Mouse (Mus musculus) heart, embryonic 16.5 days (tissue): Measurements from ENCODE around the gene Ptprm. TPM values are rescaled to one million over a fixed set of nuclear protein-coding genes. Genes with fewer than 3 reads are reported as not detected.

ENCODE experiments used
- ATAC-seq: fragments of 200-750 bp; cut with Nextera tagmentation; replicated peaks from 2 replicates; pipeline ENCODE4 v1.8.0; 2017; ENCODE audit warnings: moderate number of reproducible peaks; ENCODE audit not compliant: insufficient read depth, low FRiP score; ENCODE audit errors: extremely low read depth
- H3K27ac ChIP-seq: fragments of 300-500 bp; sonication (generic); 2 replicates; pipeline ENCODE4 v1.5.1; 2014; ENCODE audit warnings: mild to moderate bottlenecking, low read length, control low read depth, moderate library complexity
- H3K27me3 ChIP-seq: fragments of 300-500 bp; sonication (generic); 2 replicates; pipeline ENCODE4 v1.6.1; 2014; ENCODE audit warnings: low read length, mixed read lengths; ENCODE audit not compliant: control insufficient read depth, insufficient read depth
- H3K36me3 ChIP-seq: fragments of 300-500 bp; sonication (generic); 2 replicates; pipeline ENCODE4 v1.6.1; 2014; ENCODE audit not compliant: control insufficient read depth, insufficient read depth
- H3K4me1 ChIP-seq: fragments of 300-500 bp; sonication (generic); 2 replicates; pipeline ENCODE4 v1.6.1; 2014; ENCODE audit warnings: low read length, mixed read lengths; ENCODE audit not compliant: control insufficient read depth, insufficient read depth
- H3K4me2 ChIP-seq: fragments of 300-500 bp; sonication (generic); 2 replicates; pipeline ENCODE4 v1.6.1; 2014; ENCODE audit warnings: low read depth, mild to moderate bottlenecking, control low read depth, low read length
- H3K4me3 ChIP-seq: fragments of 300-500 bp; sonication (generic); 2 replicates; pipeline ENCODE4 v1.5.1; 2014; ENCODE audit warnings: mild to moderate bottlenecking, control low read depth, low read length
- H3K9ac ChIP-seq: fragments of 300-500 bp; sonication (generic); 2 replicates; pipeline ENCODE4 v1.6.1; 2014; ENCODE audit warnings: low read length, control low read depth
- H3K9me3 ChIP-seq: fragments of 300-500 bp; sonication (generic); replicated peaks from 2 replicates; pipeline ENCODE4 v1.6.1; 2016; ENCODE audit warnings: low read length; ENCODE audit not compliant: control insufficient read depth
- WGBS: fragments of 180-500 bp; shearing (Covaris S2); extraction: QIAGEN DNeasy Blood & Tissue Kit; methylation state at CpG from one replicate; pipeline ENCODE4 v1.1.7; 2014; 5-methylcytosine and 5-hydroxymethylcytosine counted together
- polyA plus RNA-seq: library from polyadenylated mRNA; unstranded; fragments of >200 nt; fragmentation: Nextera tagmentation; extraction: Ambion mirVana; gene quantifications from 2 replicates; pipeline ENCODE4 v1.2.1, GENCODE M21; 2015

The Ptprm gene
- polyA plus RNA-seq, 1 experiment from 2014 or later: 12.8 TPM

- H3K4me1 ChIP-seq: no peaks in the 10 kb centered on the region
- no peaks in the 10 kb centered on the region for H3K36me3 ChIP-seq
- H3K4me3 ChIP-seq: no peak overlapping the region
- ATAC-seq: no peak
- H3K9ac ChIP-seq: no peak overlapping the region
- 64% methylated on average over 13 of the region's 13 CpGs for WGBS
- H3K27ac ChIP-seq: no peak overlapping the region
- no peaks in the 10 kb centered on the region for H3K9me3 ChIP-seq
- no peak overlapping the region for H3K4me2 ChIP-seq
- no peaks in the 10 kb centered on the region for H3K27me3 ChIP-seq
Measured at GRCm38 (mm10) chr17:66891067-66891862, 463.0 kb downstream of the Ptprm start.

DNA sequence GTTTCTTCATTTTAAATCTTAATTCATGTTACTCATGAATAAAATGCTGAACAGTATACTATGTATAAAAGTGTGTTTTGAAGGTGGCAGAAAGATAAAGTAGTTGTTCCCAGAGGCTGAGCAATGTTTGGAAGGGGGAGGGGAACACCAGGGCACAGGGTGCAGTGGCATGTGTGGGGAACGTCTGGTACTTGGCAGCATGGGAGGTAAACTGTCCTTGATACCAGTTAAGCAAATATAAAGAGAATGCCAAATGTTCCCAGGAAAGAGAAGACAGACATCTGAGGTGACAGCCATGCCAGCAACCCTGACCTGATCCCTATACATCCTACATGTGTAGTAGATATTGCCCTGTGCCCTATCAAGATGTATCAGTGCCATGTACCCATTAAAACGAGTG lies 472.0 kb downstream of the Ptprm start:
- H3K9me3 ChIP-seq: no peaks in the 10 kb centered on the region
- 46% methylated on average over 2 of the region's 2 CpGs for WGBS
- no peak for ATAC-seq
- no peak overlapping the region for H3K27ac ChIP-seq
- no peaks in the 10 kb centered on the region for H3K4me1 ChIP-seq
- no peaks in the 10 kb centered on the region for H3K36me3 ChIP-seq
- H3K4me3 ChIP-seq: no peak overlapping the region
- H3K27me3 ChIP-seq: no peaks in the 10 kb centered on the region
- H3K4me2 ChIP-seq: no peak overlapping the region
- no peak overlapping the region for H3K9ac ChIP-seq

DNA sequence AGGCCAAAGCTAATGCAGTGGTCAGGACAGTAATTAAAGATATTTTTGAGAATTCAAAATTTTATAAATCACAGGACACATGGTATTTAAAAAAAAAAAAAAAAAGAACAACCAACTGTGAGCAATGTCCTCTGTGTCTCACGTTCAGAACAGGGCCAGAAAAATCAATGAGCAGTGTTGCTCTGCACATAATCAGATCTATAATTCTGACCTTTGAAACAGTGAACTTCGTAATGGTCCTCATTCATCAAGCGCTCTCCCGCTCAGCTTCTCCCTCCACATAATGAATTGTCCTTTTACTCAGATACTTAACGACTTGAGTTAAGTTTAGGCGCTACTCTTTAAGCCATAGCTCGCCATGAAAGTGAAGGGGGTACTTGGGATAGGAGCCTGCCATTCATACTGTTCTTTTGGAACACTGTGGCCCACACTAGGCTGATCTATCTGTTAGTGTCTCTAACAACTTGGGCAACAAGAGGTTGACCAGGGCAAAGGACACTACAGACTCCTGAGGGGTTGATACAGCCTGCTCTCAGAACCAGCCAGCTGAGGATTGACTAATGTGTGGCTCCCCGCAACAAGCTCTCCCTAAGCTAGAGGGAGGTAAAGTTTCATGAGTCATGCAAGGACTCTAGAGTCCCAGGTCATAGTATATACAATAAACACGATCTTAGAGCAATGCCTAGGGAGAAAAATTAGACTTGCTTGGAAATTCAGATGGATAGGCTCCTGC lies 473.1 kb downstream of the Ptprm start:
- H3K9me3 ChIP-seq: no peaks in the 10 kb centered on the region
- H3K4me3 ChIP-seq: no peak overlapping the region
- no peaks in the 10 kb centered on the region for H3K4me1 ChIP-seq
- no peak overlapping the region for H3K27ac ChIP-seq
- H3K9ac ChIP-seq: no peak overlapping the region
- H3K4me2 ChIP-seq: no peak overlapping the region
- WGBS: 85% methylated on average over 9 of the region's 9 CpGs
- H3K27me3 ChIP-seq: no peaks in the 10 kb centered on the region
- ATAC-seq: no peak
- no peaks in the 10 kb centered on the region for H3K36me3 ChIP-seq

- H3K9me3 ChIP-seq: no peaks in the 10 kb centered on the region
- WGBS: 63% methylated on average over 2 of the region's 2 CpGs
- no peaks in the 10 kb centered on the region for H3K27me3 ChIP-seq
- no peak for ATAC-seq
- no peaks in the 10 kb centered on the region for H3K36me3 ChIP-seq
- no peaks in the 10 kb centered on the region for H3K4me1 ChIP-seq
- H3K4me3 ChIP-seq: no peak overlapping the region
- no peak overlapping the region for H3K9ac ChIP-seq
- no peak overlapping the region for H3K4me2 ChIP-seq
- H3K27ac ChIP-seq: no peak overlapping the region
Measured at GRCm38 (mm10) chr17:66879151-66879550, 475.1 kb downstream of the Ptprm start.

DNA sequence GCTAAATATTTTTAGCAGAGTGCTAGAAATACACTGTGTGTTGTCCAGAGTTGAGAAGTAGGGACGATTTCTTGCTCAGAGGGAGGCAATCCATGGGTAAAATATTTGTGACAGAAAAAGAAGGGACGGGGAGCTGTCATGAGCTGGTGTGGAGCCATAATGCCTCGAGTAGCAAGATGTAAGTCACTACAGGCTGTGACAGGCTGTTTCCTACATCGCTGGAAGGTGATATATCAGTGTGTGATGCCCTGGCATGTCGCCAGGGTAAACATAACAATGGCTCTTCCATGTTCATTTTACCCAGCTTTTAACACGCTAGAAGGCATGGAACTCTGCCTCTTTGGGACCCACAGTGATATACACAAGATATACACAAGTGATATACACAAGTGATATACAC lies 476.7 kb downstream of the Ptprm start:
- Histone ChIP-seq H3K27me3 (no peaks in the 10 kb centered on the region), H3K4me1 (no peaks in the 10 kb centered on the region), H3K4me3 (no peak overlapping the region), H3K9me3 (no peaks in the 10 kb centered on the region), H3K27ac (no peak overlapping the region), H3K4me2 (no peak overlapping the region), H3K9ac (no peak overlapping the region), H3K36me3 (no peaks in the 10 kb centered on the region)
- no peak for ATAC-seq
- 54% methylated on average over 6 of the region's 6 CpGs for WGBS

DNA sequence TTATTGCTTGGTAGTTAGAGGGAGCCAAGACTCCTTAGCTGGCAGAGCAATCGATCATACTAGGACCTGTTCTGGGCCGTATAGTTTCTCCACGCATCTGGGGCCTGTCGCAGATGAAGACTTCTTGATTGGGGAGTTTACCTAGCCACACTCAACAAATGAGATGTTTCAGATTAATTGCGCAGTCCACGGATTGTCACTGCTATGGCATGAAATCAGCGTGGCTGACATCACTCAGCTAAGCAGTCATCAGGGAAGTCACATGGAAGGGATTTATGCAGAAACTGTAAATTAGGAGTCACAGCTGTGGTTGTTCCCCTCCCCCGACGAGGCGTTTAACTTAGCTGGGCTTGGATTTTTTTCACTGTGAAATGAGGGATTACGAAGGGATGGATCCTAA lies 479.4 kb downstream of the Ptprm start:
- ATAC-seq: no peak
- no peaks in the 10 kb centered on the region for H3K36me3 ChIP-seq
- 84% methylated on average over 11 of the region's 11 CpGs for WGBS

DNA sequence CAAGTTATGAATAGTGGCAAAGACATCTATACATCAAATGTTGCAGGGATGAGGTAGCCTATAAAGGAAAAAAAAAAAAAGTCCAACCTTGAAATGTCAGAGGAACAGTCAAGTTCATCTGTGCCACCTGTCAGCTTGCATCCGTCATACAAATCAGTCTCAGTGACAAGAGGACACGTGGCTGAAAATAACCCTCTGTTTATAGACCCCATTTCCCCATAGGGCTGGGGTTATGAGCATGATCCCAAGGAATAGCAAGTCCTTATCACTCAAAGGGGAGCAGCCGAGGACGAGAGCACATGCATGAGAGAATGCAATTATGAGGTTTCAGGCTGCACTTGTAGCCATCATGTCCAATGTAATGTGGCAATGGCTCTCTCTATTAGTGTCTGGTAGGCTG lies 482.9 kb downstream of the Ptprm start:
- no peaks in the 10 kb centered on the region for H3K27me3 ChIP-seq
- no peak for ATAC-seq
- H3K36me3 ChIP-seq: no peaks in the 10 kb centered on the region
- H3K9ac ChIP-seq: no peak overlapping the region
- no peak overlapping the region for H3K27ac ChIP-seq
- 74% methylated on average over 4 of the region's 4 CpGs for WGBS
- no peak overlapping the region for H3K4me3 ChIP-seq
- no peaks in the 10 kb centered on the region for H3K9me3 ChIP-seq
- no peak overlapping the region for H3K4me2 ChIP-seq
- H3K4me1 ChIP-seq: no peaks in the 10 kb centered on the region

More for the DNA sequence above, 479.4 kb downstream of the Ptprm start:
- no peak overlapping the region for H3K27ac ChIP-seq
- no peaks in the 10 kb centered on the region for H3K27me3 ChIP-seq
- no peak overlapping the region for H3K4me2 ChIP-seq
- no peaks in the 10 kb centered on the region for H3K4me1 ChIP-seq
- H3K9me3 ChIP-seq: no peaks in the 10 kb centered on the region
- H3K9ac ChIP-seq: no peak overlapping the region
- no peak overlapping the region for H3K4me3 ChIP-seq

- no peak overlapping the region for H3K27ac ChIP-seq
- no peak overlapping the region for H3K9ac ChIP-seq
- no peaks in the 10 kb centered on the region for H3K9me3 ChIP-seq
- 92% methylated on average over 13 of the region's 13 CpGs for WGBS
- no peak for ATAC-seq
- H3K4me1 ChIP-seq: no peaks in the 10 kb centered on the region
- H3K27me3 ChIP-seq: no peaks in the 10 kb centered on the region
- no peak overlapping the region for H3K4me2 ChIP-seq
- H3K36me3 ChIP-seq: no peaks in the 10 kb centered on the region
- H3K4me3 ChIP-seq: no peak overlapping the region
Measured at GRCm38 (mm10) chr17:66869581-66870002, 484.7 kb downstream of the Ptprm start.

DNA sequence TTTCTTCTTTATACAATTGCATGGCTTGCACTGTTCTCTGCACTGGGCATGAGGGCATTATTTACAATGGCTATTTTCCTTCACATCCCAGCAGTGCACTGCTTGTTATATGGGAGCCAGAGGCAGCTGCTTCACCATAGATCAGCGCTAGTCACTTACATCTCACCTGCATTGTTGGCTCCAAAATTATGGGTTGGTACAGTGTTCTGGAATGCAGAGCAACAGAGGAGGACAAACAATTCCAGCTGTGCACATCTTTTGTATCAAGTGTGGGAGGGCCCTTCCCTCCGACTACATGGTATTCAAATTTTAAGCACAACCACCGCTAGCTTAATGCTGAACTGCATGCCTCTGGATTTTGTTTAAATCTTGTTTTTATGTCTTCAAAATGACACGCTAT lies 489.8 kb downstream of the Ptprm start:
- H3K9me3 ChIP-seq: no peaks in the 10 kb centered on the region
- no peak overlapping the region for H3K4me2 ChIP-seq
- no peak overlapping the region for H3K27ac ChIP-seq
- no peaks in the 10 kb centered on the region for H3K27me3 ChIP-seq
- H3K4me3 ChIP-seq: no peak overlapping the region
- H3K9ac ChIP-seq: no peak overlapping the region
- H3K4me1 ChIP-seq: no peaks in the 10 kb centered on the region
- ATAC-seq: no peak
- WGBS: 84% methylated on average over 4 of the region's 4 CpGs
- no peaks in the 10 kb centered on the region for H3K36me3 ChIP-seq
